Mouse (Mus musculus) limb, embryonic 11.5 days (tissue): Measurements from ENCODE around the gene Adgrf5. TPM values are rescaled to one million over a fixed set of nuclear protein-coding genes. Genes with fewer than 3 reads are reported as not detected.
A peak's percentile ranks its signal among the peaks of the same experiment; 100 is the strongest.
"Not testable (repeated sequence)": the region's sequence is repeated elsewhere in the genome, so short reads cannot be mapped to it uniquely, and the experiment has no call there.

Source experiments
- ATAC-seq: fragments of 200-750 bp; cut with Nextera tagmentation; 2 replicates; pipeline ENCODE4 v1.8.0; 2017; ENCODE audit warnings: low read depth; ENCODE audit not compliant: insufficient number of reproducible peaks, low FRiP score, low TSS enrichment
- DNase-seq: peaks from one replicate; pipeline ENCODE4 v3.0.0-alpha.2; 2015; ENCODE audit warnings: low spot score
- H3K27ac ChIP-seq: fragments of 300-500 bp; sonication (generic); replicated peaks from 2 replicates; pipeline ENCODE4 v1.5.1; 2014; ENCODE audit warnings: low read depth, mild to moderate bottlenecking, low read length
- H3K27me3 ChIP-seq: fragments of 300-500 bp; sonication (generic); 2 replicates; pipeline ENCODE4 v1.6.1; 2014; ENCODE audit warnings: mild to moderate bottlenecking, low read length, mixed read lengths; ENCODE audit not compliant: control insufficient read depth, insufficient read depth
- H3K36me3 ChIP-seq: fragments of 300-500 bp; sonication (generic); 2 replicates; pipeline ENCODE4 v1.6.1; 2014; ENCODE audit warnings: mild to moderate bottlenecking, low read length, moderate library complexity, mixed read lengths; ENCODE audit not compliant: control insufficient read depth, insufficient read depth
- H3K4me1 ChIP-seq: fragments of 300-500 bp; sonication (generic); 2 replicates; pipeline ENCODE4 v1.6.1; 2014; ENCODE audit warnings: low read length, mixed read lengths; ENCODE audit not compliant: control insufficient read depth, insufficient read depth
- H3K4me2 ChIP-seq: fragments of 300-500 bp; sonication (generic); 2 replicates; pipeline ENCODE4 v1.6.1; 2014; ENCODE audit warnings: low read depth, mild to moderate bottlenecking, moderate library complexity; ENCODE audit not compliant: severe bottlenecking
- H3K4me3 ChIP-seq: fragments of 300-500 bp; sonication (generic); 2 replicates; pipeline ENCODE4 v1.5.1; 2014; ENCODE audit warnings: low read depth, low read length
- H3K9ac ChIP-seq: fragments of 300-500 bp; sonication (generic); 2 replicates; pipeline ENCODE4 v1.6.1; 2014; ENCODE audit warnings: mild to moderate bottlenecking, low read length
- H3K9me3 ChIP-seq: fragments of 300-500 bp; sonication (generic); 2 replicates; pipeline ENCODE4 v1.6.1; 2016; ENCODE audit warnings: low read length; ENCODE audit not compliant: control insufficient read depth
- WGBS: fragments of 180-500 bp; shearing (Covaris S2); extraction: QIAGEN DNeasy Blood & Tissue Kit; methylation state at CpG from one replicate; pipeline ENCODE4 v1.1.7; 2014; 5-methylcytosine and 5-hydroxymethylcytosine counted together
- polyA plus RNA-seq: library from polyadenylated mRNA; unstranded; fragments of >200 nt; fragmentation: Nextera tagmentation; extraction: Ambion mirVana; gene quantifications from 2 replicates; pipeline ENCODE4 v1.2.1, GENCODE M21; 2014

Adgrf5 gene
- polyA plus RNA-seq, 1 experiment from 2014 or later: 9.6 TPM

- no peaks in the 10 kb centered on the region for H3K36me3 ChIP-seq
- H3K4me1 ChIP-seq: peaks cover 3% of the 10 kb centered on the region; the same call in 1 of the 2 replicates
- no peak overlapping the region for H3K4me3 ChIP-seq
- no peak overlapping the region for H3K4me2 ChIP-seq
- ATAC-seq (0 out of 2 replicates have a peak, but pooled peaks have one; percentile 49), DNase-seq (no peak)
- H3K27me3 ChIP-seq: no peaks in the 10 kb centered on the region
- no peaks in the 10 kb centered on the region for H3K9me3 ChIP-seq
- no peak overlapping the region for H3K9ac ChIP-seq
- 61% methylated on average over 9 of the region's 9 CpGs for WGBS
- H3K27ac ChIP-seq: no peak overlapping the region
These were observed 26.2 kb upstream of the Adgrf5 start for GRCm38 (mm10) chr17:43334074-43334473.

DNA sequence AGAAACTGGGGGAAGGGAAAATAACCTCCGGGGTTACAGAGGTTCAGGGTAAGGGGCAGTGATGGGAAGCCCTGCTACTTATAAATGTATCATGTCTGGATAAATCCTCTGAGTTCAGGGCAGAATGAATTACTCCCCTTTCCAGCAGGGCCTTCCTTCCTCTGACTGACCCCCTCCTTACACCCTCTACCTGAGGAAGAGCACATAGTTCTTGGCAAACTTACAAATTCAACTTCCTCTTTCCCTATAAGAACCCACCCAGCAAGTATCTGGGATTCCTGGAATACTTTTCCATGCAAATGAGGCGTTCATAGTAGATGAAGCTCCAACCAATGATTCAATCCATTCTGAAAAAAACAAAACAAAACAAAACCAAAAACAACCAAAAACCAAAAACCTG lies 22.6 kb upstream of the Adgrf5 start:
- ATAC-seq: no peak
- Histone ChIP-seq H3K27me3 (no peaks in the 10 kb centered on the region), H3K4me2 (no peak overlapping the region), H3K36me3 (no peaks in the 10 kb centered on the region), H3K9ac (no peak overlapping the region), H3K9me3 (no peaks in the 10 kb centered on the region), H3K27ac (no peak overlapping the region), H3K4me3 (no peak overlapping the region), H3K4me1 (no peaks in the 10 kb centered on the region; the same call in 1 of the 2 replicates)
- DNase-seq: no peak
- 84% methylated on average over 2 of the region's 2 CpGs for WGBS

GRCm38 (mm10) chr17:43338279-43338678 lies 22.0 kb upstream of the Adgrf5 start:
- ATAC-seq (no peak), DNase-seq (no peak)
- 85% methylated on average over 3 of the region's 3 CpGs for WGBS
- no peaks in the 10 kb centered on the region for H3K9me3 ChIP-seq
- no peak overlapping the region for H3K4me3 ChIP-seq
- no peak overlapping the region for H3K9ac ChIP-seq
- H3K4me2 ChIP-seq: no peak overlapping the region
- H3K4me1 ChIP-seq: no peaks in the 10 kb centered on the region
- no peak overlapping the region for H3K27ac ChIP-seq
- no peaks in the 10 kb centered on the region for H3K36me3 ChIP-seq
- no peaks in the 10 kb centered on the region for H3K27me3 ChIP-seq

DNA sequence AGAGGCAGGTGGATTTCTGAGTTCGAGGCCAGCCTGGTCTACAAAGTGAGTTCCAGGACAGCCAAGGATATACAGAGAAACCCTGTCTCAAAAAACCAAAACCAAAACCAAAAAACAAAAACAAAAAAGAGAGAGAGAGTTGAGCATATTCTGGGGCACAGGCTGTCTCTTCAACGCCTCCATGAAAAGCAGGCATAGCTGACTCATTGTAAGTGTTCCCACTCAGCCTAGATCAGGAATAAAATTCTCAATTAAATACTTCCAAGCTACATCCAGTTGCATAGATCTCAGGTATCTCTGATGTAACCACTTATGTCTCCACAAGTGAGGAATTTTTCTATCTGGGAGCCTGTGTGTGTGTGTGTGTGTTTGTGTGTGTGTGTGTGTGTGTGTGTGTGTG lies 13.8 kb upstream of the Adgrf5 start:
- not testable (repeated sequence) for H3K4me1 ChIP-seq, ATAC-seq, H3K36me3 ChIP-seq, H3K9me3 ChIP-seq, H3K27me3 ChIP-seq, H3K9ac ChIP-seq, DNase-seq, H3K27ac ChIP-seq, H3K4me3 ChIP-seq, H3K4me2 ChIP-seq
- WGBS: 98% methylated on average over 2 of the region's 2 CpGs

DNA sequence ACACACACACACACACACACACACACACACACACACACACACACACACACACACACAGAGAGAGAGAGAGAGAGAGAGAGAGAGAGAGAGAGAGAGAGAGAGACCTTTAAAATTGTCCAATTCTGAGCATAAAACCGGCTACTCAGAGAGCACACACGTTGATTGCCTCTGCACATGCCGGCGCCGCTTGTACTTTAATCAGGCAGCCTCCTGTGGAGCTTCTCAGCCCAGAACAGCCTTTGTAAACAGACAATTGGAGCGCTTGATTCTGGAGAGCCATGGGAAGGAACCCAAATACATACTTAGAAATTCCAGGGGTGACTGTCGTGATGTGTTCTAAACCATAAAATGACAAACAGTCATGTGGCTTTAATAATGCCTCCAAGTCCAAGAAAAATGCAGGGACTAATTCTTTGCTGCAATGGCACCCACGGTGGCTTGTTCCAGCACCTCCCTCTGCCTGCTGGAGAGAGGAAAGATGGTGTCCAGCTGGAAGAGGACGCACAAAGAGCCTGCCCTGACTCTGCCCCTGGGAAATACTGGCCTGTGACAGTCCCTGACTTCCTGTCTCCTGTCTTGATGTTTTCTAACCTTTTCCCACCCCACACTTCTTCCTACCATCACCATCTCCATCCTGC lies 2.2 kb upstream of the Adgrf5 start:
- Histone ChIP-seq H3K36me3 (no peaks in the 10 kb centered on the region), H3K27ac (no peak overlapping the region), H3K9me3 (no peaks in the 10 kb centered on the region), H3K4me1 (0 out of 2 replicates have a peak, but pooled peaks cover 2% of the 10 kb centered on the region), H3K9ac (no peak overlapping the region), H3K27me3 (no peaks in the 10 kb centered on the region), H3K4me2 (no peak overlapping the region), H3K4me3 (no peak overlapping the region)
- 17% methylated on average over 9 of the region's 9 CpGs for WGBS
- peak; percentile 35 for DNase-seq
- no peak for ATAC-seq

DNA sequence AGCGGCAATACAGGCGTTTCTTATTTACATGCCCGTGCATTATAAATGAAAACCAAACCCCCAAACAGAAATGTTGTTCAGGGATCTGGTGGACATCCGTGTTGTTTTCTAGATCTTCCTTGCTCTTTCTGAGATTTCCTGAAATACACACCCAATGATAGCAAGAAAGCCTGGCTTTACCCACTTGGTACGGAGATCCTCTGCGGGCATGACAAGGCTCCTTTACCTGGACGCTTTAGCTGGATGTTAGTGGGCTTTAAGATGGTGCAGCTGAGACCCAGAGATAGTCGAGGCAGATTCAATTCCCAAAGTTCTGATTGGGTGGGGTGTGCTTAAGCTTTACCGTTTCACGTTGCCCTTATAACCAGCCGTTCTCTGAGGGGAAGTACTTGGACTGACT lies 770 bp downstream of the Adgrf5 start:
- H3K4me3 ChIP-seq: no peak overlapping the region
- H3K9me3 ChIP-seq: no peaks in the 10 kb centered on the region
- H3K27ac ChIP-seq: no peak overlapping the region
- 87% methylated on average over 11 of the region's 11 CpGs for WGBS
- H3K9ac ChIP-seq: no peak overlapping the region
- DNase-seq: no peak
- no peak overlapping the region for H3K4me2 ChIP-seq
- no peaks in the 10 kb centered on the region for H3K27me3 ChIP-seq
- 0 out of 2 replicates have a peak, but pooled peaks cover 2% of the 10 kb centered on the region for H3K4me1 ChIP-seq
- H3K36me3 ChIP-seq: no peaks in the 10 kb centered on the region
- no peak for ATAC-seq

DNA sequence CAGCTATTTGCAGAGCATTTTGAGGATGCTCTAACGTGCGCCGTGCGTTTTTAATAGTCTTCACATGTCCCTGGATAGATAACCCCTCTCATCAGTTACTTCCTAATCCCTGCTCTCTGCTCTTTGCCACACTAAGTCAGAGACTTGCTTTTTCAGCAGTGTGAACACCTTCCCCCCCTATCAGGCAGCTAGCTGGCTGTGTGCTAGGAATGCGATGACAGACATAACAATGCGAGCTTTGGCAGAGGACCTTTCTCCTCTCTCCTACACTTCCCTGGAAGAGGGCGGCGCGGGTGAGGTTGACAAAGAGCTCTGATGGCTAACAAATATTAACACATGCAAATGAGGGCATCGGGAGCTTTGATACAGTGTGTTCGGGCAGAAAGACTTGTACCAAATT lies 2.1 kb downstream of the Adgrf5 start:
- ATAC-seq (no peak), DNase-seq (no peak)
- Histone ChIP-seq H3K36me3 (no peaks in the 10 kb centered on the region), H3K27me3 (no peaks in the 10 kb centered on the region), H3K27ac (no peak overlapping the region), H3K4me2 (no peak overlapping the region), H3K9ac (no peak overlapping the region), H3K4me1 (0 out of 2 replicates have a peak, but pooled peaks cover 2% of the 10 kb centered on the region), H3K4me3 (no peak overlapping the region), H3K9me3 (no peaks in the 10 kb centered on the region)
- 75% methylated on average over 11 of the region's 11 CpGs for WGBS

DNA sequence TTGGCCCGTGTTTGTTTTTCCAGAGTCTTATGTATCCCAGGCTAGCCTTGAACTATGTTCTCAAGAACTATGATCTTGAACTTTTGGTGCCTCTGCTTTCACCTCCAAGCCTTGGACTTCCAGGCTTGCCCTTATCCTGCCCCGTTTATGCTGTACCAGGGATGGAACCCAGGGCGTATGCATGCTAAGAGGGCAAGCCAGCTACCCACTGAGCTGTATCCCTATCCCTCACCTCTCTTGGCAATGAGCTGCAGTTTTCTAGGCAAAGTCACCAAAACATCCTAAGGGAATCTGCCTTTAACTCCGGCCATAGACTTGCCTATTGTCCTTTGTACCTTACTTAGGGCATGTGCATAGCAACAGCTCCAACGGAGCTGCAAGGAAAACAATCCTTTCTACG lies 2.6 kb downstream of the Adgrf5 start:
- Histone ChIP-seq H3K4me3 (no peak overlapping the region), H3K4me1 (0 out of 2 replicates have a peak, but pooled peaks cover 2% of the 10 kb centered on the region), H3K36me3 (no peaks in the 10 kb centered on the region), H3K9me3 (no peaks in the 10 kb centered on the region), H3K9ac (no peak overlapping the region), H3K4me2 (no peak overlapping the region), H3K27me3 (no peaks in the 10 kb centered on the region), H3K27ac (no peak overlapping the region)
- ATAC-seq (no peak), DNase-seq (no peak)
- WGBS: 77% methylated on average over 6 of the region's 6 CpGs

GRCm38 (mm10) chr17:43363921-43364320 lies 3.7 kb downstream of the Adgrf5 start:
- 63% methylated on average over 6 of the region's 6 CpGs for WGBS
- no peaks in the 10 kb centered on the region for H3K4me1 ChIP-seq
- ATAC-seq: no peak
- DNase-seq: no peak
- H3K27ac ChIP-seq: no peak overlapping the region
- H3K4me3 ChIP-seq: no peak overlapping the region
- no peak overlapping the region for H3K4me2 ChIP-seq
- H3K9me3 ChIP-seq: no peaks in the 10 kb centered on the region
- no peaks in the 10 kb centered on the region for H3K36me3 ChIP-seq
- H3K9ac ChIP-seq: no peak overlapping the region
- no peaks in the 10 kb centered on the region for H3K27me3 ChIP-seq
